Mouse (Mus musculus): ENCODE measurements at regions not wholly inside any gene's neighbourhood (a gene's known extent, or its start where the extent isn't known, plus 50 kb on each side); places are given as distances from the start of the nearest gene placed in this dataset.
"Not testable (repeated sequence)": the region's sequence is repeated elsewhere in the genome, so short reads cannot be mapped to it uniquely, and the experiment has no call there.

- DNase-seq: no peak
These were observed 520.5 kb upstream of the Zfp386 start for GRCm38 (mm10) chr12:115527065-115527464.

GRCm38 (mm10) chr12:115542482-115542881, 505.0 kb upstream of the Zfp386 start:
- no peak for DNase-seq

GRCm38 (mm10) chr12:115566878-115567277, 480.6 kb upstream of the Zfp386 start:
- DNase-seq: not testable (repeated sequence)

GRCm38 (mm10) chr12:115592985-115593384, 454.5 kb upstream of the Zfp386 start:
- DNase-seq: peak in 1 of 2 experiments; percentile 1

- DNase-seq: no peak
These were observed 443.8 kb upstream of the Zfp386 start for GRCm38 (mm10) chr12:115603763-115604162.

GRCm38 (mm10) chr12:115604951-115605350, 442.6 kb upstream of the Zfp386 start:
- peak in 1 of 2 experiments; percentile 5 for DNase-seq

- DNase-seq: not testable (repeated sequence)
These were observed 424.8 kb upstream of the Zfp386 start for GRCm38 (mm10) chr12:115622564-115623233.

- DNase-seq: peak; percentile 2 to 10
These were observed 423.3 kb upstream of the Zfp386 start for GRCm38 (mm10) chr12:115624221-115624620.

- no peak for DNase-seq
These were observed 399.9 kb upstream of the Zfp386 start for GRCm38 (mm10) chr12:115647599-115647998.

GRCm38 (mm10) chr12:115648161-115648560, 399.4 kb upstream of the Zfp386 start:
- DNase-seq: not testable (repeated sequence)

- DNase-seq: no peak
These were observed 391.7 kb upstream of the Zfp386 start for GRCm38 (mm10) chr12:115655781-115656180.

- not testable (repeated sequence) for DNase-seq
These were observed 383.4 kb upstream of the Zfp386 start for GRCm38 (mm10) chr12:115664081-115664480.

- DNase-seq: not testable (repeated sequence)
These were observed 375.8 kb upstream of the Zfp386 start for GRCm38 (mm10) chr12:115671683-115672082.

- DNase-seq: no peak
These were observed 355.7 kb upstream of the Zfp386 start for GRCm38 (mm10) chr12:115691801-115692200.

GRCm38 (mm10) chr12:115709813-115710212, 337.7 kb upstream of the Zfp386 start:
- DNase-seq: not testable (repeated sequence)

- not testable (repeated sequence) for DNase-seq
These were observed 305.5 kb upstream of the Zfp386 start for GRCm38 (mm10) chr12:115742039-115742438.

- peak; percentile 3 to 9 for DNase-seq
These were observed 297.9 kb upstream of the Zfp386 start for GRCm38 (mm10) chr12:115749586-115749985.

- not testable (repeated sequence) for DNase-seq
These were observed 294.4 kb upstream of the Zfp386 start for GRCm38 (mm10) chr12:115753135-115753534.

GRCm38 (mm10) chr12:115757526-115757925, 290.0 kb upstream of the Zfp386 start:
- DNase-seq: not testable (repeated sequence)

- DNase-seq: peak in 1 of 2 experiments; percentile 1
These were observed 288.5 kb upstream of the Zfp386 start for GRCm38 (mm10) chr12:115759041-115759440.

GRCm38 (mm10) chr12:115761766-115762165, 285.8 kb upstream of the Zfp386 start:
- DNase-seq: not testable (repeated sequence)

- DNase-seq: not testable (repeated sequence)
These were observed 282.5 kb upstream of the Zfp386 start for GRCm38 (mm10) chr12:115764939-115765479.

GRCm38 (mm10) chr12:115771176-115771575, 276.3 kb upstream of the Zfp386 start:
- not testable (repeated sequence) for DNase-seq

GRCm38 (mm10) chr12:115790369-115790768, 257.2 kb upstream of the Zfp386 start:
- peak in 1 of 2 experiments; percentile 1 for DNase-seq
